Mouse (Mus musculus): ENCODE data around the gene Fitm1.

Gene Fitm1

GRCm38 (mm10) chr14:55567496-55567895, 7.9 kb upstream of the Fitm1 start:
- no peak for DNase-seq (ENCODE audit: extremely low read depth, low read depth)

GRCm38 (mm10) chr14:55570588-55570987, 4.8 kb upstream of the Fitm1 start:
- no peak for DNase-seq (ENCODE audit: extremely low read depth, low read depth)

DNA sequence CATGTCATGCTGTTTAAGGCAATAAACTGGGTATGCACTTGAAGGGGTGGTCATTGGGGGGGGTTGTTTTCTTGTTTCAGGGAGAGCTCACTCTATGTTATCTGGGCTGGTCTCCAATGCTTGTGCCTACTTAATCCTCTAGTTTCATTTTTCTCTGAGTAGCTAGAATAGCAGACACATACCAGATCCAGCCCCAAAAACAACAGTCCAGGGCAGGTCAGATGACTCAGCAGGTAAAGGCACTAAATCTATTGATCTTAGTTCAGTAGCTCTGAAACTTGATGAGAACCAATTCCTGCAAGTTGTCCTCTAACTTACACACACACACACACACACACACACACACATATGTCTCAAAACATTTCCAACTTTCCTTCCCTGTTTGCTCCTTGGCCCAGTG, 3.7 kb upstream of the Fitm1 start:
- DNase-seq (ENCODE audit: extremely low read depth, low read depth), result no peak

DNA sequence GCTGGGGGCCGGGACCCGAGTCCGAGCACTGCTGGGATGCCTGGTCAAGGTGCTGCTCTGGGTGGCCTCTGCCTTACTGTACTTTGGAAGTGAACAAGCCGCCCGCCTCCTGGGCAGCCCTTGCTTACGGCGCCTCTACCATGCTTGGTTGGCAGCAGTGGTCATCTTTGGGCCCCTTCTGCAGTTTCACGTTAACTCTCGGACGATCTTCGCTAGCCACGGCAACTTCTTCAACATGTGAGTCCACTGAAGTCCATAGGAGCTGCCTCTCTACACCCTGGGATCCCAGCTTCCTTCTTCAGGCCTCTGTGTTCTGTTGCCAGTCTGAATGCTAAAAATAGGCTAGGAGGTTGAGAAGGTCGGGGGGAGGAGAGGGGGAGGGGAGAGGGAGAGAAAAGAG, 294 bp downstream of the Fitm1 start:
- no peak for DNase-seq (ENCODE audit: extremely low read depth, low read depth)

DNA sequence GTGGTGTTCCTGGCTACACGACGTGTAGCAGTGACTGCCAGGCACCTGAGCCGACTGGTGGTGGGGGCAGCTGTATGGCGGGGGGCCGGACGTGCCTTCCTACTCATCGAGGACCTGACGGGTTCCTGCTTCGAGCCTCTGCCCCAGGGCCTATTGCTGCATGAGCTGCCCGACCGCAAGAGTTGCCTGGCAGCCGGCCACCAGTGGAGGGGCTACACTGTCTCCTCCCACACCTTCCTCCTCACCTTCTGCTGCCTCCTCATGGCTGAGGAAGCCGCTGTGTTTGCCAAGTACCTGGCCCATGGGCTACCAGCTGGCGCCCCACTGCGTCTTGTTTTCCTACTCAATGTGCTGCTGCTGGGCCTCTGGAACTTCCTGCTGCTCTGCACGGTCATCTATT, 959 bp downstream of the Fitm1 start:
- DNase-seq (ENCODE audit: extremely low read depth, low read depth), result no peak

DNA sequence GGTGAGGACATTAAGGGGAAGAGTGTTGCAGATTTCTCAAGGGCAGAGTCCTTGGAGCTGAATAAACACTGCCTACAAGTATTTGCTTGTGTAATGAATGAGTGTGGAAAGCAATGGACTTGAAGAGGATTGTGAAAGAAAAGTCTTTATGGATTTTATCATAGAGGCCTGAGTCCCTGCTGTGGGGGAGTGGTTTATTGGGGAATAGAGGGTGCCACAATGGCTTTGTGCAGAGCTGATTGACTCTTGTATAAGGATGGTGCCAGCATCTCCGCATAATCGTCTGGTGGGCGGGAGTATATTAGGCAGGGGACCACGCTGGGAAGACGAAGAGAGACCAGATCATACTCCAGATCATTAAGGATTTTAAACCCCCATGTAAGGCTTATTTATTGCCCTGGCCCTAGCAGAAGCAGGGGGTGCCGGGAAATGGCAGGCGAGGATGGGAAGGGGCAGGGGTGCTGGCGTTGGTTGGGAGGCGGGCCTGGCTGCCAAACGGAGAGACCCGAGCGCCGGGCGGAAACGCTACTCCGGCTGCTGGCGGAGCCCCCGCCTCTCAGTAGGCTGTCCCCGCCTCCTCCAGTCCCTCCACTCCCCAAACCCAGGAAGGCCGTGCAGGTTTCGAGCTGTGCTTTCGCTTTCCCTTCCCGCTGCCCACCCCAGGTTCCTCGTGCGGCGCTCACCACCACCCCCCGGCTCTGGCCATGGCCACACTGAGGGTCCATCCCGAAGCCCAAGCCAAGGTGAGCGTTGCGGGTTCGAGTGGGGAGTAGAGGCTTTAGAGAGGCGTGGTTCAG, 2.7 kb downstream of the Fitm1 start, which contains the start of gene Psme1:
Psme1 (plus strand) TSS at position 253 of the 797 bp plus-strand sequence.
- peak; percentile 58 for DNase-seq (ENCODE audit: extremely low read depth, low read depth)

DNA sequence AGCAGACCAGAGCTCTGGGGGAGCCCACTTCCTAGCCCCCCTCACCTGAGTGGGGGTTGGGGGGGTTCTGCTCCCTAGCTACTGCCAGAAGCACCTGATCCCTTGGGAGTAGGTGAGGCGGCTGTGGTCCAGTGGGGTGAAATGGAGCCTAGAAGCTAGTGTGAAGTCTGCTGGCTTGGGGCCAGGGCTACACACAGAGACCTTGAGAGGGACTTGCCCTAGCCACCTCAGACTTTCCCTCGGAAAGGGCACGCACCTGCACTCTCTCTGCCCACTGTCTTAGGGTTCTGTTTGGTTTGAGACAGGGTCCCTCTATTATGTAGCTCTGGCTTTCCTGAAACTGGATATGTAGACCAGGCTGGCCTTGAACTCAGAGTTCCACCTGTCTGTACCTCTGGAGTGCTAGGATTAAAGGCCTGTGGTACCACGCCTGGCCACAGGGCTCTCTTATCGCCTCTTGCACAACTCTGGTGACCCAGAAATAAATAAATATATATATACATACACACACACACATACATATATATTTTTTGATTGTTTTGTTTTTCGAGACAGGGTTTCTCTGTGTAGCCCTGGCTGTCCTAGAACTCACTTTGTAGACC, 3.4 kb downstream of the Fitm1 start:
- no peak for DNase-seq (ENCODE audit: extremely low read depth, low read depth)

GRCm38 (mm10) chr14:55579511-55580496, 4.4 kb downstream of the Fitm1 start:
- no peak for DNase-seq (ENCODE audit: extremely low read depth, low read depth)

GRCm38 (mm10) chr14:55580731-55581130, 5.3 kb downstream of the Fitm1 start:
- DNase-seq (ENCODE audit: extremely low read depth, low read depth), result no peak

DNA sequence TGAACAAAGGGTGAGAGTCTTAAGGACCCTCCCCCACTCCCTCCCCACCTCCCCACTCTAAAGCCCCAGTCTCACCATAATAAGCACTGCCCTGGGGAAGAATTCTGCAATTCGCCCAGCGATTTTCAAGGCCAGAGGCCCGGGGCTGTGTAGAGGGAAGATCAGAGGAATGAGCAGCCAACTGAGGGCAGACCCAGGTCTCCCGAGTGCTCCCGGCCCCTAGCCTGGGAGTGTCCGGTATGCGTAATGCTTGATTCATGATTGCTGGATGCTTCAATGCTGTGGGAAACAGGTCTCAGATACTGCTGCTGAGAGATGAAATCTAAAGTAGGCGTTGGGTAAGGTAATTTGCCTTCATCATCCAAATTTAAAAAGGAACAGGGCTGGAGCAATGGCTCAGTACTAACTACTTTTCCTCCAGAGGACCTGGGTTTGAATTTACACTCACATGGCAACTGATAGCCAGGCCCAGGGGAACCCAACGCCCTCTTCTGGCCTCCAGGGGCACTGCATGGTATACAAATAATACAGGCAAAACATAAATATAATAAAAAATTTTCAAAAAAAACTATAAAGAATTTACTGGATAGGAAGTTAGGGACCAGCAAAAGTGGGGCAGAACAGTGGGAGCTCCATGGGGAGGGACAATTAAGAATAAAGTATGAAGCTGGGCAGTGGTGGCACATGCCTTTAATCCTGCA, 6.7 kb downstream of the Fitm1 start:
- peak; percentile 14 for DNase-seq (ENCODE audit: extremely low read depth, low read depth)

GRCm38 (mm10) chr14:55584303-55584701, 8.9 kb downstream of the Fitm1 start:
- no peak for DNase-seq (ENCODE audit: extremely low read depth, low read depth)

GRCm38 (mm10) chr14:55584702-55585565, 9.5 kb downstream of the Fitm1 start, which contains the start of gene Emc9:
TSS of gene Emc9 (minus strand) at chr14:55585302.
- DNase-seq (ENCODE audit: extremely low read depth, low read depth), result peak; percentile 86

DNA sequence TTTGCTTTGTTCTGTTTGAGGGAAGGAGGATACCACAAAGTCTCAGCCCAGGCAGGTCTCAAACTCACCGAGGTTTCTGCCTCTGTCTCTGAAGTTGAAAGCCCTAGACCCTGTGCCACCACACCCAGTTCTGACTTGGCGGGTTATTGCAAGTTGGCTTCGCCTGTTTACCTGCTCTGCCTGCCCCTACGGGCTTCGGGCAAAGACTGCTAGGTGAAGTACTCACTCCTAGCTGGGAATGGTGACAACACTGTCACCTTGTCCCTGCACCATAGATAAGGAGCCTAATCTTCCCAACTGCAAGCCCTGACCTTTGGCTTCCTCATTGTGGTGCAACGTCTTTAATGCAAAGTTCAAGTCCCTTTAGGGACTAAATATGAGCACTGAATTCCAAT, 10.1 kb downstream of the Fitm1 start:
- peak; percentile 57 for DNase-seq (ENCODE audit: extremely low read depth, low read depth)

DNA sequence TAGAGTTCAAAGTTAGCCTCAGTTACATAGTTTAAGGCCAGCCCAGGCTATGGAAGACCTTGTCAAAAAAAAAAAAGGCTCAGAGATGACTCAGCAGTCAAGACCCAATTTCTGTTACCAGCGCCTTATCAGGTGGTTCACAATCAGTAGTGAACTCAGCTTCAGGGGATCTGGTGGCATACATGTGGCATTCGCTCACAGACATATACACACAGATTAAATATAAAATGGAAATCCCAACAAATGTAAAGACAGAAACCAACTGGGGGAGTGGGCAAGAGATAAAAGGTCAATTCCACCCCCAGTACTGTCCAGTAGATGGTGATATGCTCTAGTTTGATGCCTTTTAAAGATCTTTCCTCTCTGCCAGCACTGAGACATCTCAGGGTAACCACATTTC, 10.7 kb downstream of the Fitm1 start:
- peak; percentile 75 for DNase-seq (ENCODE audit: extremely low read depth, low read depth)

DNA sequence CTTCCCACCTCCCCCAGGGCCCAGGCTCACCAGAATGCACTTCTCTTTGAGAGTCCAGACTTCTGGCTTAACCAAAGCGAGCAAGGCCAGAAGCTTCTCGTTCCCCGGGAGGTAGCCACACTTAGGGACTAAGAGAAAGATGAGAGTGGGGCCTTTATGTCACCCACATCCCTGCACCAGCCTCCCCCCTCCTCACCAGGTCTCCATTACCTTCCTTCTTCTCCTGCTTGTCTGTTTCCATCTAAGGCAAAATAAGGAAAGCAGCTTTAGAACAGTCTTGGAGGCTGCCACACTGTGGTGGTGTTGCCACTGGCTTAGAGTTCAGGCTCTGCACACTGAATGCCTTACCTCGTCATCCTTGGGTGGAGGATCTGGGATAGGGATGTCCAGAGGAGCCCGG, 13.9 kb downstream of the Fitm1 start:
- DNase-seq (ENCODE audit: extremely low read depth, low read depth), result no peak

GRCm38 (mm10) chr14:55589771-55590448, 14.5 kb downstream of the Fitm1 start:
- no peak for DNase-seq (ENCODE audit: extremely low read depth, low read depth)

DNA sequence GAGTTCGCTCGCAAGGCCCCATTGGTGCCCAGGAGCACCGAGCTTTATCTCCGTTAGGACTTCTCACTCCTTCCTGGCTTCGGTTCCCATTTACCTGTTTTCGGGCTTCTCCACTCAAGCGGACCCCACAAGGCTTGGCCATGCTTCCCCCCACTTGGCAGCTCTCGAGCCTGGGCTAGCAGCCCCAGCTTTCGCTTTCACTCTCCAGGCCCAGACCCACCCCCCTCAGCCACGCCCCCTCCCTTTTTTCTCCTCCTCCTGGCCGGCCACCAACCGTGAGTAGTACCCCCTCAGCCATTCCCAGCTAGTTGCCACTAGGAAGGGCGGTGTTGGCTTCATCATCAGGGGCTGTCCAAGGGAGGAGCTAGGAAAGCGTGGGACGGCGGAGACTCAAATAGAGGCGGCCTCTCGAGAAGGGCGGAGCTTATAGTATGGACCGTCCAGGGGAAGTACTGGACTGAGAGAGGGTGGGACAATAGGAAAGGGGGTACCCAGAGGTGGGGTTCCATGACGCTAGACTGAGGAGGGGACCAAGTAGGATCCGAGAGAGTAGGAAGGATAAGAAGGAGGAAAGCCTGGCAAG, 15.4 kb downstream of the Fitm1 start, which contains the start of gene Psme2:
Psme2 (minus strand) TSS at position 366 of the 583 bp plus-strand sequence.
- peak; percentile 95 for DNase-seq (ENCODE audit: extremely low read depth, low read depth)

DNA sequence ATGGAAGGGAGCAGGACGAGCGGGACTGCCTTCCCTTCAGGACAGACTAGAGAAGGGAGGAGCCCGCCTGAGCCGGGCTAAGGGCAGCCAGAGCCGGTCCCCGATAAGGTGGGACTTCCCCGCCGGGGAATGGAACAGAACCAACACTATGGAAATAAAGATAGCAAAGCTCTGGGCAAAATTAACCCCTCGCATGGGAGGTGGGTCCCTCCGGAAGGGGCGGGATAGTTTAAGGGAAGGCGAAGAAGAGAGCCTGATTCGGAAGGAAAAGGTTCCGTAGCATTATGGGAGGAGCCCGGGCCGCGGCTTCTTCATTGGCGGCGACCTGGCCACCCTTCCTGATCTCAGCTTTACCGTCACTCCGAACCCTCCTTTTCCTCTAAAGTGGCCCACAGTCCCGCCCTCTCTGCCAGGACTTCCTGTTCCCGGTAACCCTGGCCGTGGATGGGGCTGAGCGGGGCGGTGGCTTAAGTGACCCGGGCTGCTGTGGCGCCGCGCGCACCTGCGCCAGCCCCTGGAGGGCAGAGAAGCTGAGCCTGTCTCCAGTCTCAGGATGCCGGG, 16.0 kb downstream of the Fitm1 start, which contains the start of gene Rnf31:
Rnf31 (plus strand) TSS at position 378 of the 561 bp plus-strand sequence.
- DNase-seq (ENCODE audit: extremely low read depth, low read depth), result peak; percentile 94

GRCm38 (mm10) chr14:55592226-55592625, 16.8 kb downstream of the Fitm1 start:
- peak; percentile 15 for DNase-seq (ENCODE audit: extremely low read depth, low read depth)
